Mouse (Mus musculus) CH12.LX (cell line): Measurements from ENCODE around the gene 9530053A07Rik. TPM values are rescaled to one million over a fixed set of nuclear protein-coding genes. Genes with fewer than 3 reads are reported as not detected.

Source experiments
- DNase-seq: peaks from one replicate; pipeline ENCODE4 v3.0.0-alpha.2; 2013; ENCODE audit errors: extremely low read depth
- H3K27ac ChIP-seq: 2 replicates; pipeline ENCODE4 v1.5.1; 2012; ENCODE audit warnings: low read depth, mild to moderate bottlenecking, control low read depth, moderate library complexity; ENCODE audit not compliant: insufficient read depth
- H3K27me3 ChIP-seq: replicated peaks from 2 replicates; pipeline ENCODE3; 2012; ENCODE audit warnings: inconsistent platforms
- H3K36me3 ChIP-seq, 2 experiments: replicated peaks in 1 of 2; 2 replicates each; pipeline versions ENCODE3 to v1.6.1; 2012; ENCODE audit warnings: inconsistent platforms in 1 of 2, low read length in 1 of 2, mild to moderate bottlenecking in 1 of 2, mixed read lengths in 1 of 2, moderate library complexity in 1 of 2; ENCODE audit not compliant: control insufficient read depth in 1 of 2, insufficient read depth in 1 of 2
- H3K4me1 ChIP-seq, 2 experiments: 2 replicates each; pipeline ENCODE4 v1.6.1; 2012; ENCODE audit warnings: inconsistent platforms in 1 of 2, moderate library complexity in 1 of 2; ENCODE audit not compliant: insufficient read depth in 2 of 2, control insufficient read depth in 1 of 2
- H3K4me2 ChIP-seq: 2 replicates; pipeline ENCODE4 v1.6.1; 2012; ENCODE audit warnings: low read depth, mild to moderate bottlenecking, control low read depth; ENCODE audit not compliant: poor library complexity, insufficient read depth, severe bottlenecking
- H3K4me3 ChIP-seq, 3 experiments: fragments of 150-350 bp in 1 of 3; sonication (generic) in 1 of 3; replicated peaks in 1 of 3; 2 replicates each; pipeline versions ENCODE3 to v1.5.1; 2011 to 2012; ENCODE audit warnings: low read depth in 2 of 3, low read length in 2 of 3, mild to moderate bottlenecking in 2 of 3, moderate library complexity in 2 of 3, control low read depth in 1 of 3, improper control_type of control experiment in 1 of 3, inconsistent platforms in 1 of 3, mixed read lengths in 1 of 3; ENCODE audit not compliant: poor library complexity in 1 of 3
- H3K79me2 ChIP-seq: replicated peaks from 2 replicates; pipeline ENCODE4 v1.6.1; 2012; ENCODE audit warnings: mild to moderate bottlenecking, moderate library complexity; ENCODE audit not compliant: control insufficient read depth, poor library complexity, insufficient read depth, severe bottlenecking; ENCODE audit errors: extremely low read depth
- H3K9ac ChIP-seq: 2 replicates; pipeline ENCODE4 v1.6.1; 2012; ENCODE audit warnings: low read depth, mild to moderate bottlenecking, control low read depth, moderate library complexity; ENCODE audit not compliant: insufficient read depth
- H3K9me3 ChIP-seq: replicated peaks from 2 replicates; pipeline ENCODE3; 2012; ENCODE audit warnings: low read length, inconsistent platforms, mixed read lengths
- ELF1 ChIP-seq: IDR thresholded peaks from 2 replicates; pipeline ENCODE4 v1.6.1; 2014; ENCODE audit warnings: low read depth, mild to moderate bottlenecking, inconsistent platforms, low read length, improper control_type of control experiment
- EP300 ChIP-seq: IDR thresholded peaks from 2 replicates; pipeline ENCODE4 v1.6.1; 2011; ENCODE audit warnings: low read length, improper control_type of control experiment
- ETS1 ChIP-seq: conservative IDR thresholded peaks from 2 replicates; pipeline ENCODE4 v1.6.1; 2012; ENCODE audit warnings: low read depth, mild to moderate bottlenecking, inconsistent platforms, low read length, improper control_type of control experiment, moderate library complexity
- GABPA ChIP-seq: IDR thresholded peaks from 2 replicates; pipeline ENCODE4 v1.6.1; 2012; ENCODE audit warnings: low read depth, low read length, improper control_type of control experiment, inconsistent platforms; ENCODE audit not compliant: insufficient replicate concordance
- JUN ChIP-seq: IDR thresholded peaks from 2 replicates; pipeline ENCODE4 v1.6.1; 2011; ENCODE audit warnings: low read depth, mild to moderate bottlenecking, low read length, improper control_type of control experiment, moderate library complexity; ENCODE audit not compliant: insufficient read depth
- MAFK ChIP-seq: IDR thresholded peaks from 2 replicates; pipeline ENCODE4 v1.6.1; 2011; ENCODE audit warnings: low read length, improper control_type of control experiment; ENCODE audit not compliant: insufficient replicate concordance
- MEF2A ChIP-seq: IDR thresholded peaks from 2 replicates; pipeline ENCODE4 v1.6.1; 2014; ENCODE audit warnings: low read depth, mild to moderate bottlenecking, inconsistent platforms, low read length, improper control_type of control experiment, borderline replicate concordance
- MXI1 ChIP-seq: IDR thresholded peaks from 2 replicates; pipeline ENCODE4 v1.6.1; 2011; ENCODE audit warnings: mild to moderate bottlenecking, low read depth, low read length, improper control_type of control experiment
- PAX5 ChIP-seq: IDR thresholded peaks from 2 replicates; pipeline ENCODE4 v1.6.1; 2012; ENCODE audit warnings: low read length, inconsistent platforms, mixed read lengths
- POLR2A ChIP-seq: IDR thresholded peaks from 2 replicates; pipeline ENCODE4 v1.6.1; 2011; ENCODE audit warnings: low read depth, mild to moderate bottlenecking, improper control_type of control experiment, low read length
- RAD21 ChIP-seq: IDR thresholded peaks from 2 replicates; pipeline ENCODE4 v1.6.1; 2011; ENCODE audit warnings: low read depth, mild to moderate bottlenecking, low read length, improper control_type of control experiment, moderate library complexity
- SIN3A ChIP-seq: IDR thresholded peaks from 2 replicates; pipeline ENCODE4 v1.6.1; 2012; ENCODE audit warnings: low read length, improper control_type of control experiment, inconsistent platforms
- TCF12 ChIP-seq: IDR thresholded peaks from 2 replicates; pipeline ENCODE4 v1.6.1; 2014; ENCODE audit warnings: low read depth, mild to moderate bottlenecking, inconsistent platforms, low read length, improper control_type of control experiment
- ZKSCAN1 ChIP-seq: IDR thresholded peaks from 2 replicates; pipeline ENCODE4 v1.6.1; 2012; ENCODE audit warnings: low read depth, inconsistent platforms, low read length, improper control_type of control experiment, borderline replicate concordance
- dilution Hi-C: fragments of 300-500 bp; cut with MboI; formaldehyde crosslinking; loops from 2 replicates; pipeline ENCODE4 v1.14.3; 2020; ENCODE audit warnings: low sequenced_read_pairs; ENCODE audit not compliant: extremely low pct_unique_long_range_greater_than_20kb, extremely low pct_ligation_motif_present
- in situ Hi-C: fragments of 300-500 bp; cut with MboI; formaldehyde crosslinking; loops from 3 replicates; pipeline ENCODE4 v1.14.3; 2019; ENCODE audit warnings: low sequenced_read_pairs, low pct_ligation_motif_present, low pct_unique_long_range_greater_than_20kb, mixed read lengths
- polyA plus RNA-seq: library from polyadenylated mRNA; unstranded; fragments of >175 nt; gene quantifications from 2 replicates; pipeline ENCODE4 v1.2.1, GENCODE M21; 2012; ENCODE audit warnings: low read depth; ENCODE audit not compliant: insufficient read length
- total RNA-seq, 2 experiments: library from RNA; depleted of rRNA; stranded (reverse); fragments of 300-350 nt in 1 of 2; fragments of >200 nt in 1 of 2; gene quantifications; 2 replicates each; pipeline ENCODE4 v1.2.3; 2012 to 2014

Gene 9530053A07Rik
- total and polyA plus RNA-seq, 3 experiments: 0.03 to 0.64 (median 0.05) TPM

GRCm38 (mm10) chr7:28199054-28199453, 69.8 kb downstream of the 9530053A07Rik start:
- Histone ChIP-seq H3K9ac (no peak overlapping the region), H3K9me3 (peaks cover 6% of the 10 kb centered on the region), H3K36me3 (peaks cover 12 to 51% of the 10 kb centered on the region in 2 experiments), H3K27me3 (no peaks in the 10 kb centered on the region), H3K4me1 (no peaks in the 10 kb centered on the region; a peak in 1 of 4 replicates), H3K79me2 (no peaks in the 10 kb centered on the region), H3K27ac (no peak overlapping the region), H3K4me2 (no peak overlapping the region), H3K4me3 (no peak overlapping the region)
- in situ Hi-C loops (no loop called here), dilution Hi-C loops (no loop called here)
- TF ChIP-seq ETS1 (no peak), TCF12 (no peak), GABPA (no peak), PAX5 (no peak), ELF1 (no peak), ZKSCAN1 (no peak), EP300 (no peak), MEF2A (no peak), POLR2A (no peak), RAD21 (no peak)
- no peak for DNase-seq

- H3K27ac ChIP-seq: no peak overlapping the region
- TF ChIP-seq SIN3A (no peak), MEF2A (no peak), JUN (no peak), MAFK (no peak), MXI1 (no peak)
- H3K79me2 ChIP-seq: no peaks in the 10 kb centered on the region
- H3K9ac ChIP-seq: no peak overlapping the region
- H3K4me2 ChIP-seq: no peak overlapping the region
- dilution Hi-C loops (no loop called here), in situ Hi-C loops (no loop called here)
- H3K4me1 ChIP-seq: no peaks in the 10 kb centered on the region; a peak in 1 of 4 replicates
- no peak for DNase-seq
- H3K4me3 ChIP-seq: no peak overlapping the region
- H3K9me3 ChIP-seq: peaks cover 6% of the 10 kb centered on the region
- no peaks in the 10 kb centered on the region for H3K27me3 ChIP-seq
- peaks cover 2 to 11% of the 10 kb centered on the region in 2 experiments for H3K36me3 ChIP-seq
Observed at GRCm38 (mm10) chr7:28203207-28204108, 74.2 kb downstream of the 9530053A07Rik start.
